Mouse (Mus musculus): Measurements from ENCODE around the gene Olfr1291-ps1. TPM values are rescaled to one million over a fixed set of nuclear protein-coding genes. Genes with fewer than 3 reads are reported as not detected.

Olfr1291-ps1 gene
- not detected in 4 replicates for total RNA-seq (2023; ENCODE audit: inconsistent age)

GRCm38 (mm10) chr2:111496880-111497279, at the start of gene Olfr1291-ps1:
Olfr1291-ps1 (plus strand) TSS chr2:111497180.

GRCm38 (mm10) chr2:111448842-111449241, 48.1 kb upstream of the Olfr1291-ps1 start, which contains the start of gene Olfr1287:
Olfr1287 (plus strand) TSS chr2:111449142.

GRCm38 (mm10) chr2:111473801-111474200, 23.2 kb upstream of the Olfr1291-ps1 start, which contains the start of gene Olfr1288:
Olfr1288 (plus strand) TSS chr2:111474101.

GRCm38 (mm10) chr2:111480519-111480918, 16.5 kb upstream of the Olfr1291-ps1 start, which contains the start of gene Olfr1289:
Olfr1289 (plus strand) TSS chr2:111480819.

GRCm38 (mm10) chr2:111493729-111494128, 3.3 kb upstream of the Olfr1291-ps1 start, which contains the start of gene Olfr1290:
Olfr1290 (minus strand) TSS chr2:111493829.

GRCm38 (mm10) chr2:111524903-111525302, 27.9 kb downstream of the Olfr1291-ps1 start, which contains the start of gene Olfr1293-ps:
Olfr1293-ps (plus strand) TSS chr2:111525203.

GRCm38 (mm10) chr2:111540191-111540590, 43.2 kb downstream of the Olfr1291-ps1 start, which contains the start of gene Olfr1294:
Olfr1294 (minus strand) TSS chr2:111540291.

Other genes starting within 250 kb of the Olfr1291-ps1 start
- gene Olfr1276, start 242.7 kb upstream of the Olfr1291-ps1 start, total RNA-seq (2023; ENCODE audit: inconsistent age): not detected in 4 replicates
- not detected in 4 replicates for gene Olfr1277, start 223.1 kb upstream of the Olfr1291-ps1 start, total RNA-seq (2023; ENCODE audit: inconsistent age)
- gene Olfr1278, start 207.0 kb upstream of the Olfr1291-ps1 start, total RNA-seq (2023; ENCODE audit: inconsistent age): not detected in 4 replicates
- gene Olfr1279, start 196.5 kb upstream of the Olfr1291-ps1 start, total RNA-seq (2023; ENCODE audit: inconsistent age): not detected in 4 replicates
- gene Olfr1280, start 183.2 kb upstream of the Olfr1291-ps1 start, total RNA-seq (2023; ENCODE audit: inconsistent age): not detected in 4 replicates
- gene Olfr1281, start 170.7 kb upstream of the Olfr1291-ps1 start, total RNA-seq (2023; ENCODE audit: inconsistent age): not detected in 4 replicates
- gene Olfr1282, start 161.1 kb upstream of the Olfr1291-ps1 start, total RNA-seq (2023; ENCODE audit: inconsistent age): not detected in 4 replicates
- gene Olfr1283, start 130.4 kb upstream of the Olfr1291-ps1 start, total RNA-seq (2023; ENCODE audit: inconsistent age): not detected in 4 replicates
- not detected in 4 replicates for gene Olfr1284, start 121.7 kb upstream of the Olfr1291-ps1 start, total RNA-seq (2023; ENCODE audit: inconsistent age)
- gene Olfr1286, start 74.1 kb upstream of the Olfr1291-ps1 start, total RNA-seq (2023; ENCODE audit: inconsistent age): not detected in 4 replicates
- not detected in 4 replicates for gene Olfr1287, start 48.0 kb upstream of the Olfr1291-ps1 start, total RNA-seq (2023; ENCODE audit: inconsistent age)
- not detected in 4 replicates for gene Olfr1288, start 23.1 kb upstream of the Olfr1291-ps1 start, total RNA-seq (2023; ENCODE audit: inconsistent age)
- not detected in 4 replicates for gene Olfr1289, start 16.4 kb upstream of the Olfr1291-ps1 start, total RNA-seq (2023; ENCODE audit: inconsistent age)
- gene Olfr1290, start 3.4 kb upstream of the Olfr1291-ps1 start, total RNA-seq (2023; ENCODE audit: inconsistent age): not detected in 4 replicates
- not detected in 4 replicates for gene Olfr1293-ps, start 28.0 kb downstream of the Olfr1291-ps1 start, total RNA-seq (2023; ENCODE audit: inconsistent age)
- not detected in 4 replicates for gene Olfr1294, start 43.1 kb downstream of the Olfr1291-ps1 start, total RNA-seq (2023; ENCODE audit: inconsistent age)
- gene Olfr1295, start 72.5 kb downstream of the Olfr1291-ps1 start, total RNA-seq (2023; ENCODE audit: inconsistent age): not detected in 4 replicates
- not detected in 4 replicates for gene Olfr1297, start 129.3 kb downstream of the Olfr1291-ps1 start, total RNA-seq (2023; ENCODE audit: inconsistent age)
- gene Olfr1298, start 152.0 kb downstream of the Olfr1291-ps1 start, total RNA-seq (2023; ENCODE audit: inconsistent age): not detected in 4 replicates
- gene Olfr1299, start 164.2 kb downstream of the Olfr1291-ps1 start, total RNA-seq (2023; ENCODE audit: inconsistent age): not detected in 4 replicates